Mouse (Mus musculus) heart, postnatal 0 days (tissue): Measurements from ENCODE around the gene Dgcr8.

Experiments
- CTCF ChIP-seq: IDR thresholded peaks from 2 replicates; pipeline ENCODE4 v1.5.1; 2016; ENCODE audit warnings: antibody characterized with exemption, control low read depth, low read depth
- EP300 ChIP-seq: IDR thresholded peaks from 2 replicates; pipeline ENCODE4 v1.6.1; 2016; ENCODE audit warnings: antibody characterized with exemption, low read depth

GRCm38 (mm10) chr16:18220001-18220400 lies 69.0 kb downstream of the Dgcr8 start:
- TF ChIP-seq CTCF (no peak), EP300 (no peak)
